Mouse (Mus musculus) A20 (cell line): ENCODE data around the gene Slc37a4.
"Not testable (repeated sequence)": the region's sequence is repeated elsewhere in the genome, so short reads cannot be mapped to it uniquely, and the experiment has no call there.

Experiments
- DNase-seq: peaks from one replicate; pipeline ENCODE4 v3.0.0-alpha.2; 2011; ENCODE audit warnings: low read depth, low spot score

Slc37a4 gene

DNA sequence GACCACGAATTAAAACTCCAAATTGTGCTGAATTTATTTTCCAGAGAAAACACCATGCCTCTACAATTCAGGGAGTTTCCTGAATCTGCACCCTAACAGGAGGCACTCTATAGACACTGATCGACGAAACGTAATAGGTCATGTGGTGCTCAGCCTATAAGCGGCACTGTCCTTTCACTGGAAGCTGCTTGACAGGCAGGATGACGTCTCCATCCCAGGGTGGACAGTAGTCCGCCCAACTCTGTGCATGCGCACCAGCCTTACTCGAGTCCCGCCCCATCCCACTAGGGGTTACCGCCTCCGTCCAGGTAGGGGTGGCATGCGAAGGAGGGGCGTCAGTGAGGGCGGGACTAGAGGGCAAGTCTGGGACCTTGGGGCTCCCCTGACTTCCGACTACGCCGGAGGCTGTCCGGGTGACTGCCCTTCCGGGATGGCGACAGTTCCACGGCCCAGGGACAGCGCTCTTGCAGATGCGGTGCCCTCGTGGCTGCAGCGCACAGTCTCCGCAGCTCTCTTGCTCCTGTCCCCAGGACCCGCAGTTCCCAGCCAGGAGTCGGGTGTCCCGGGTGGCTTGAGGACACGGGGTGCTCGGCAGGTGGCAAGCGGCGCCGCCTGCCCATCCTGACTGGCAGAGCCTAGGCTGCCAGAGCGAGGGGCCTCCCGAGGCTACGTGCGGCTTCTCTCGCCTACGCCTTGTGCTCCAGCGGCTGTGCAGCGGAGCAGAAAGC, at the start of gene Slc37a4:
TSS of gene Slc37a4 (plus strand) at position 169 of the 728 bp plus-strand sequence.
- peak; percentile 100 for DNase-seq

DNA sequence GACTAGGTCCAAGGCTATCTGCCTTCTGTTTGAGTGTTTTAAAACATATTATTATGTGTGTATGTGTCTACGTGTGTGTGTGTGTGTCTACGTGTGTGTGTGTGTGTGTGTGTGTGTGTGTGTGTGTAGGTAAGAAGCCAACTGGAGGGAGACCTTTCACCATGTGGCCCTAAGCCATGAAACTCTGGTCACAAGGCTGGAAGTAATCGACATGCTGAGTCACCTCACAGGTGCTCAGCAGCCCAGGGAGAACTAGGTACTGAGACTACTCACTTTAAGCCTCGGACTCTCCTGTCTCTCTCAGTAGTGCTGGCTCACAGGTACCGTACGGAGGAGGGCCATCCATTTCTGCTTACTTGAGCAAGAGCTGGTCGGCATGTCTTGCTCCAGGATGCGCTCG, 49.5 kb upstream of the Slc37a4 start:
- DNase-seq: no peak

- DNase-seq: no peak
Observed at GRCm38 (mm10) chr9:44347621-44348020, 49.0 kb upstream of the Slc37a4 start.

DNA sequence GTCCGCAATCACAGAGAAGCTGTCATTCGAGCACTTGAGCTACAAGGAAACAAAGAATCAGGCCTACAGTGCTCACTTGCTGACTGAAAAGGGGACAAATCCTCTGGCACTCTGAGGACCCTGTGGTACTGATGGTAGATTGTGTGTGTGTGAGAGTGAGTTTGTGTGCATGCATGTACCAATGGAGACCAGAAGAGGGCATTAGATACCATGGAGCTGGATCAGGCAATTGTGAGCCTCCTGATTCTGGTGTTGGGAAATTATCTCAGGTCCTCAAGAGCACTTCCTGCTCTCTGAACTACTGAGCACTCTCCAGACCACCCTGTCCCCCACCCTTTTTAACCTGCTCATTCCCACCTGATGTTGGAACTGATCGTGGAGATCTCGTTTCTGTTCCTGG, 48.1 kb upstream of the Slc37a4 start:
- no peak for DNase-seq

- no peak for DNase-seq
Observed at GRCm38 (mm10) chr9:44351396-44351795, 45.3 kb upstream of the Slc37a4 start.

GRCm38 (mm10) chr9:44352337-44352736, 44.3 kb upstream of the Slc37a4 start:
- no peak for DNase-seq

GRCm38 (mm10) chr9:44353142-44353541, 43.5 kb upstream of the Slc37a4 start:
- no peak for DNase-seq

DNA sequence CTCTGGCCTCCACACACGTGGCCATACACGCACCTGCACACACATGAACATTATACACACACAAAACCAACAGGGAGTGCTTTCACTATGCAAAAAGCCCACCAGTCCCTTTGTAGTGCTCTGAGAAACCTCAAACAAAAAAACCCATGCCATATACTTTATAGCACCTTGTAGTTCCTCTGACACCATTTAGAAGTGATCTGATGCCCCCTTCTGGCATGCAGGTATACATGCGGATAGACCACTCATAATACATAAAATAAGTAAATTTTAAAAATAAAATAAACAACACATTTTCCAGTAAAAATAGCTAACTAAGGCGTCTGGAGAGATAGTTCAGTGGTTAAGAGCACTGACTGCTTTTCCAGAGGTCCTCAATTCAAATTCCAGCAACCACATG, 39.4 kb upstream of the Slc37a4 start:
- peak; percentile 63 for DNase-seq

DNA sequence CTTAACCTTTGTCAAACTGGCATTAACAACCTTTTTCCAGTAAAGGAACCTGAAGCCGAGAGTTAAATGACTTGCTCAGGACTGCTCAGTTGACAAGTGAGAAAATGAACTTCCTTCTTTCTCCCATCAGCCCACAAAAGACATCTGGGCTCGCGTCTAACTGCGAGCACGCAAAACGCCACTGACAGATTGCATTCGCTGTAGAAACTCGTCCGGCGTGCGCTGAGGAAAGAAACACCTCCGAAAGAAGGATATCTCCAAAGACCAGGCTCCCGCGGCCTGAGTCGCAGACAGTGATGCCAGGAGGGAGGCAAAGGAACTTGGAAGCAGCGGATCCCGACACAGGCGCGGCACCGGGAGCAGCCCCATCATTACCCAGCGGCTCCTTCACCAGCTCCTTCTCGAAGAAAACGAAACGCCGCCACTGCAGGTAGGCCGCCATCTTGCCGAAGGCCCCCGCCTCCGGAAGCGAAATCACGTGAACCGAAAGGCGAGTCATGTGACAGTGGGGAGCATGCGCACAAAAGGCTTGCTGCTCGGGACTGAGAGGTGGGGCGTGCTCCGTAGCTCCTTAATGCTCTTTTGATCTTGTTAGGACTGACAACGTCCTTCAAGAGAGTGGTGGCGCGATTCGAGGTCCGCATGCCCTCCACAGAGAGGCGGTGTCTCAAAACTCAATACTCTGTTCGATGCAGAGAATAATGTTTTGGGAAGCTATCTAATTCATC, 35.3 kb upstream of the Slc37a4 start, which contains the start of gene Vps11:
TSS of gene Vps11 (minus strand) at position 481 of the 728 bp plus-strand sequence.
- DNase-seq: peak; percentile 98

- DNase-seq: not testable (repeated sequence)
Observed at GRCm38 (mm10) chr9:44361931-44362330, 34.7 kb upstream of the Slc37a4 start.

DNA sequence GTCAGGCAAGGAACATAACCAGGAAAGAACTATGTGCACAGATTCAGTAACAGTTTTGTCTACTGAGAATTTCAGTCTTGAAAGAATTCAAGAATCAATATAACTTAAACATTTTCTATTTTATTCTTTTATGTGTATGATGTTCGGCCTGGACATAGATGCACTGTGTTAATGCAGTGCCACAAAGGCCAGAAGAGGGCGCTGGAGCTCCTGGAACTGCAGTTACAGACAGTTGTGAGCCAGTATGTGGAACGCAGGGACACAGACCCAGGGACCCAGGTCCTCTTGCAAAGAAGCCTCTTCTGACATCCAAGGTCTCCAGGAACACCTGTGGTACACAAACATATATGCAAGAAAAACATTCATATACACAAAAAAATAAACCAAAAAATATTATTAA, 32.2 kb upstream of the Slc37a4 start:
- DNase-seq: peak; percentile 76

- DNase-seq: no peak
Observed at GRCm38 (mm10) chr9:44373386-44373785, 23.3 kb upstream of the Slc37a4 start.

DNA sequence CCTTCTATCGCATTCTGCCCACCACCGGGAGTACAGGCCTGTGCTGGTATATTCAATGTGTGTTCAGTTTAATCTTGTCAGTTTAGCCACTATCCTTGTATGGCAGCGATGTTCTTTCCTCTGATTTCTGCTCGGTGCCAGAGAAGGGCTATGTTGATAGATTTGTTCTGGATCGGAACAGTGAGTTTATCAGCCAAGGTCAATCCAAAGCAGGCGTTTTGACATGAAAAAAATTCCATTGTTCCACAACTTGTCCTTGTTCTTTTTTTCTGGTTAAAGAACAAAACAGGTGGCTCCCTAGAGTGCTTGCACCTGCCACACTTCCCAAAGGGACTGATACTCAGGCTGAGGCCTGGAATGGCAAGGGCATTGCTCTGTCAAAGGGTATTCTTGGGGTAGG, 20.5 kb upstream of the Slc37a4 start:
- no peak for DNase-seq

DNA sequence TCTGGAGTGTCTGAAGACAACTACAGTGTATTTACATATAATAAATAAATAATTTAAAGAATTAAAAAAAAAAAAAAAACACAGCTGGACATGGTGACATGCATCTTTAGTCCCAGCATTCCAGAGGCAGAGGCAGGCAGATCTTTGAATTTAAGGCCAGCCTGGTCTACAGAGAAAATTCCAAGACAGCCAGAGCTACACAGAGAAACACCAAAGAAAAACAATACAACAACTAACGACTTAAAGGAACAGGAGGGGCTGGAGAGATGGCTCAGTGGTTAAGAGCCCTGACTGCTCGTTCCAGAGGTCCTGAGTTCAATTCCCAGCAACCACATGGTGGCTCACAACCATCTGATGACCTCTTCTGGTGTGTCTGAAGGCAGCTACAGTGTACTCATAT, 19.3 kb upstream of the Slc37a4 start:
- DNase-seq: peak; percentile 24

DNA sequence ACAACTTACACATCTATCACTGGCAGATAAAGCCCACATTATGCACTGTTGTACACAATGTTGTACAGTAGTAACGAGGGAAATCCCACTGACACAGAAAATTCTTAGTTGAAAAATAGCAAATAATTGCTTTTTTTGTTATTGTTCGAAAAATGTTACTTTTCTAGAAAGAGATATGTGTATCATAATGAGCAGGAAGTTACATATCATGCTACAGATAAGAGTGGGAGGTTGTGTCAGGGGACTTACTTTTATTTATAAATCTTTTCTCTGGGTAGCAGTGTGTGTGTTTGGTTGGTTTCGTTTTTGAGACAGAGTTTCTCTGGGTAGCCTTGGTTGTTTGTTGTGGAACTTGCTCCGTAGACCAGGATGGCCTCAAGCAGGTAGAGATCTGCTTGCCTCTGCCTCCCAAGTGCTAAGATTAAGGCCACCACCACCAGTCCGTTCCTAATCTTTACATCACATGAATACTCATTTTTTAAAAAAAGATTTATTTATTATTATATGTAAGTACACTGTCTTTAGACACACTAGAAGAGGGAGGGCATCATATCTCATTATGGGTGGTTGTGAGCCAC, 18.4 kb upstream of the Slc37a4 start:
- DNase-seq: peak; percentile 59

GRCm38 (mm10) chr9:44379054-44379834, 17.4 kb upstream of the Slc37a4 start, which contains the start of gene Hyou1:
Hyou1 (plus strand) TSS chr9:44379490.
- DNase-seq: peak; percentile 100

- no peak for DNase-seq
Observed at GRCm38 (mm10) chr9:44379862-44380261, 16.8 kb upstream of the Slc37a4 start.

GRCm38 (mm10) chr9:44384596-44384995, 12.1 kb upstream of the Slc37a4 start:
- DNase-seq: no peak

- DNase-seq: no peak
Observed at GRCm38 (mm10) chr9:44387221-44387620, 9.4 kb upstream of the Slc37a4 start.

- DNase-seq: peak; percentile 67
Observed at GRCm38 (mm10) chr9:44389273-44389672, 7.4 kb upstream of the Slc37a4 start.

DNA sequence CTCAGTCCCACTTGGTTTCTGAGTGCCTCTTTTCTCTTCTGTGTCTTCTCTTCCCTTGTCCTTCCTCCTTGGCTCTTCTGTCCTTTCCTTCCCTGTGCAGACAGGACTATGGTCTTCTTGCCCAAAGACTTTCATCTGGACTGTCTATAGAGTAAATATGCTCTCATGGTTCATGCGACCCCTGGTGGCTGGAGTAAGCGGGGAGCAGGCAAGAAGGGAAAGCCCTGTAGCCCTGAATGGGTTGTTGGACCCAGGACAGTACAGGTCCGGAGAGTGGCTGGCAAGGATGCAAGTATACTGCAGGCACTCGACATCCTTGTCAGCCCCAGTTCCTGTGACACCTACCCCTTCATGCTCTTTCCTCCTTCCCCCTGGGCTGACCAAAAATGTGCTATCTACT, 5.2 kb upstream of the Slc37a4 start:
- DNase-seq: peak; percentile 60

DNA sequence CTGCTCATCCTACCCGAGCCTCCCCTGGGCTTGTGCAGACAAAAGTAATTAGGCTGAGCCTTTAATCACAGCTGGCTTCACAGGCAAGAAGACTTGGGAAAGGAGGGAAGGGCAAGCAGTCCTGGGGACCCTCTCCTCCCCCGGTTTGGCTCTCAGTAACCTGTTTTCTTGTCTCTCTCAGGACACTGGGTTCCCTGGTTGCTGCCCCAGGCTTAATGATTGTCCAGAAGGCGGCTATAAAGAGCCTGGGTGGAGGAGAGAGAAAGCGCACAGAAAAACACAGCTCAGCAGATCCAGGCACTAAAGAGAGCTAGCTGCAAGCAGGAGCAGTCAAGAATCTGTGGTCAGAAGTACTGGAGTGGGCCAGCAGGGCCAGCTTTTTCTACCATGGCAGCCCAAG, 1.4 kb downstream of the Slc37a4 start:
- DNase-seq: peak; percentile 67
